Mouse (Mus musculus) gastrocnemius, adult 2 months (tissue): Measurements from ENCODE around the gene Hdac7. TPM values are rescaled to one million over a fixed set of nuclear protein-coding genes. Genes with fewer than 3 reads are reported as not detected.

Experiments used
- DNase-seq: peaks from one replicate; pipeline ENCODE4 v3.0.0; 2022
- H3K27ac ChIP-seq: fragments of 200-600 bp; 2 replicates; pipeline ENCODE4 v1.8.1; 2022; ENCODE audit warnings: mild to moderate bottlenecking
- H3K4me3 ChIP-seq: fragments of 200-600 bp; 2 replicates; pipeline ENCODE4 v1.8.1; 2022; ENCODE audit warnings: mild to moderate bottlenecking, moderate library complexity
- CTCF ChIP-seq: fragments of 200-600 bp; IDR thresholded peaks from 2 replicates; pipeline ENCODE4 v1.8.1; 2022; ENCODE audit warnings: antibody characterized with exemption, mild to moderate bottlenecking, moderate library complexity
- intact Hi-C: fragments of 180-260 bp; cut with DNase I; formaldehyde crosslinking; loops from one replicate; pipeline ENCODE4 v1.15.1; 2025
- total RNA-seq, 2 experiments: library from RNA; stranded (reverse); gene quantifications; 2 replicates each; pipeline ENCODE4 v1.2.3; 2021

Hdac7 gene
- total RNA-seq, 2 experiments from 2014 or later: 10.2 to 11.6 TPM

GRCm38 (mm10) chr15:97852291-97852690 is 8.0 kb upstream of the Hdac7 start:
- H3K4me3 ChIP-seq: no peak overlapping the region
- H3K27ac ChIP-seq: no peak overlapping the region
- intact Hi-C loops: loop anchor here (5.0 kb wide), 1 partner anchor 100 kb away; no protein-coding TSS in a partner anchor
- no peak for TF ChIP-seq CTCF
- no peak for DNase-seq

- H3K27ac ChIP-seq: no peak overlapping the region
- DNase-seq: no peak
- intact Hi-C loops: loop anchor here (2.0 to 5.0 kb wide), 2 partner anchors 101 to 134 kb away; no protein-coding TSS in a partner anchor
- TF ChIP-seq CTCF: no peak
- H3K4me3 ChIP-seq: no peak overlapping the region
These were observed 6.7 kb upstream of the Hdac7 start for GRCm38 (mm10) chr15:97851011-97851410.

- intact Hi-C loops: loop anchor here (1.0 to 5.0 kb wide), 3 partner anchors 66 to 134 kb away; no protein-coding TSS in a partner anchor
- no peak overlapping the region for H3K4me3 ChIP-seq
- peak; percentile 77 for TF ChIP-seq CTCF
- H3K27ac ChIP-seq: peak overlapping the region; percentile 24; the same call in 1 of the 2 replicates
- peak; percentile 54 for DNase-seq
These were observed 6.1 kb upstream of the Hdac7 start for GRCm38 (mm10) chr15:97850441-97850840.

DNA sequence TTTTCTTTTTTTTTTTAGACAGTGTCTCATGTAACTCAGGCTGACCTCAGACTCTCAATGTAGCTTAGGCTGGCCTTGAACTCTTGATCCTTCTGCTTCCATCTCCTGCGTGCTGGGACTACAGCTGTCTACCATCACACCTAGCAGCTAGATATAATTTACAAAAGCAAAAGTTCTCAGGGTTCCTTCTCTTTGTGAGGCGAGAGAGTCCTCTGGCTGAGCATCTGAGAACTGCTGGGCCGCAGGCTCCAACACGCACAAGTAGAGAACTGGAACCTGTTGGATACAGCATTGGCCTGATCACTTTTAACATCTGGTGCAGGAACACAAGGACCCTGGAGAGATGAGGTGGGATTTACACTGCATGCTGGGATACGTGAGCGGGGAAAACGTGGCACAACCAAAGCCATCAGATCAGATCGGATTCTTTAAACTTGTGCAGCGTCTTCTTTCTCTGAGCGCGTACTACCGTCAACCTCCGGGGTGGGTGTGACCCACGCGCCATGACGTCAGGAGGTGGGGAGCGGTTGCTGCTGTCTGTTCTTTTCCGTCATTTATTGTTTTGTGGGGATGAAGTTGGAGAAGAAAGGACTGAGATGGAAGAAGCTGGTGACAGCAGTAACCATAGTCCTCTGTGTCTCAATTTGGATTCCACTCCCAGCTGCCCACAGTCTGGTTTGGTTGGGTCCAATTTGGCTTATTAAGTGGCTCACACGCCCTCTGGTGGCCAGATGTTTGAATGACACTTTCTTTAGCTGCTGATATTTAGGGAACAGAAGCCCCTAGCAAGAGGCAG is 5.0 kb upstream of the Hdac7 start:
- peak; percentile 87 for DNase-seq
- Histone ChIP-seq H3K27ac (peak overlapping the region; percentile 68), H3K4me3 (peak overlapping the region; percentile 60)
- intact Hi-C loops: loop anchor here (1.0 kb wide), 2 partner anchors 24 to 39 kb away; no protein-coding TSS in a partner anchor
- TF ChIP-seq CTCF: peak; percentile 89

DNA sequence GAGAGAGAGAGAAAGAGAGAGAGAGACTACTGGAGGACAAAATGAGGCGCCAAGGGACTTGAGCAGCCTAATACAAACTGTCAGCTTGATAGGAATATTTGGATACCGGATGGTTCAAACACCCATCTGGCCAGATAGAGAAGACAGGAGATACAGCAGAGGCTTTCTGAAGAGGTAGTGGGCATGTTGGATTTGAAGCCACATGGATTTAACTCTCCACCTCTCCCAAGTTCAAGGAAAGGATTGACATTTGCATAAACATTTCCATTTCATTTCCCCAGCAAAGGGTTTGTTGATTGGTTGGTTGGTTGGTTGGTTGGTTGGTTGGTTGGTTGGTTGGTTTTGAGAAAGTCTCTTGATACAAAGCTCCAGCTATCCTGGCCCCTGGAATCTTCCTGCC is 3.6 kb upstream of the Hdac7 start:
- no peak overlapping the region for H3K4me3 ChIP-seq
- no peak overlapping the region for H3K27ac ChIP-seq
- intact Hi-C loops: no loop called here
- no peak for DNase-seq
- TF ChIP-seq CTCF: no peak

GRCm38 (mm10) chr15:97847285-97847684 is 3.0 kb upstream of the Hdac7 start:
- no peak for TF ChIP-seq CTCF
- no peak for DNase-seq
- intact Hi-C loops: no loop called here
- Histone ChIP-seq H3K4me3 (no peak overlapping the region), H3K27ac (no peak overlapping the region)

GRCm38 (mm10) chr15:97846121-97846882 is 2.0 kb upstream of the Hdac7 start:
- Histone ChIP-seq H3K4me3 (no peak overlapping the region), H3K27ac (no peak overlapping the region)
- DNase-seq: no peak
- intact Hi-C loops: no loop called here
- no peak for TF ChIP-seq CTCF

DNA sequence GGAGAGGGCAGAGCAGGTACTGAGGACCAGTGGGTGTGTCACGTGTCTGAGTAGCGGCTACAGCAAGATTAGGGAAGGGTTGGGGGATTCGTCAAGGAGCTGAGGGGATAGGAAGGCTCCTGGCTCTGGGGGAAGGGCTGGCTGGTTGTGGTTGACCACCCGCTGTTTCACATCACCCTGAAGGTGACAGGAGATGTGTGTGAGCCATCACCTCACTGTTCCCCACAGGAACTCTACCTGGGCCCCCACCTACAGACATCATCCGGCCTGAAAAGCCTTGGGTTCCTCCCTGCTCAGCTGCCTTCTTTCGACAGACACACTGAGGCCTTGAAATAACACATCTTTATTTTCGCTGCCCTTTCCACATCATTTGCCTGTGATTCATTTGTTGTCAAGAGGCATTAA is 1.1 kb downstream of the Hdac7 start:
- Histone ChIP-seq H3K4me3 (no peak overlapping the region), H3K27ac (no peak overlapping the region)
- TF ChIP-seq CTCF: no peak
- no peak for DNase-seq
- intact Hi-C loops: no loop called here

DNA sequence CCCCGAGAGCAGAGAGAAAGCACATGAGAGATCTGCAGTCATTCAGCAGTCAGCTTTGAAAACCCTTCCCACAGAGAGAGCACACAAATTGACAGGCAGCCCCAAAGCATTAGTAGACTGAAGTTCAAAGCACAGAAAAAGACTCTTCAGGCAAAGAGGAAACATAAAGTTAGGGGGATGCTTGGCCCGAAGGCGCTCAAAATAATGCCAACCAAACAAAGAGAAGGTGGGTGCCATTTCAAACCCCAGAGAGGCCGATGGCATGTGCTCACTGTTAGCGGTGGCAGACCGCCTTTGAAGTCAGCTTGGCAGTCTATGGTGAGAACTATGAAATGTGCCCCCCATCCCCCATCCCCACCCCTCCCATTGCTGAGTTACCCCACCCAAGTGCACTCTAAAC is 2.2 kb downstream of the Hdac7 start:
- no peak for DNase-seq
- no peak for TF ChIP-seq CTCF
- intact Hi-C loops: no loop called here
- no peak overlapping the region for H3K27ac ChIP-seq
- no peak overlapping the region for H3K4me3 ChIP-seq

DNA sequence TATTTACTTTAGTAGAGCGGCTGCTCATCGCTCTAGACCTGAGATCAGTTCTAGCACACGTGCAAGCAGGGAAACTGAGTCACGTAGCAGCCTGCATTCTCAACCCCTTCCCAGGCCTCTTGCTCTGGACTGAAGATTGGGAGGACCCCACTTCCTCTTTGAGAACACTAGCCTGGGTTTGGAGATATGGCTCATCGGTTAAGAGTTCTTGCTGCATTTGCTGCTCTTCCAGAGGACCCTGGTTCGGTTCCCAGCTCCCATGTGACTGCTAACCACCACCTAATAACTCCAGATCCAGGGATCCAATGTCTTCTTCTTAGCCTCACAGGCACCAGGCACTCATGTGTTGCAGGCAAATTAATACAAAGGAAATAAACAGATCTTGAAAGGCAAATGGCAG is 2.9 kb downstream of the Hdac7 start:
- intact Hi-C loops: no loop called here
- H3K4me3 ChIP-seq: no peak overlapping the region
- TF ChIP-seq CTCF: no peak
- H3K27ac ChIP-seq: peak overlapping the region; percentile 43; the same call in 1 of the 2 replicates
- DNase-seq: no peak

GRCm38 (mm10) chr15:97840781-97841180 is 3.5 kb downstream of the Hdac7 start:
- DNase-seq: no peak
- Histone ChIP-seq H3K4me3 (no peak overlapping the region), H3K27ac (peak overlapping the region; percentile 81)
- peak; percentile 62 for TF ChIP-seq CTCF
- intact Hi-C loops: no loop called here

DNA sequence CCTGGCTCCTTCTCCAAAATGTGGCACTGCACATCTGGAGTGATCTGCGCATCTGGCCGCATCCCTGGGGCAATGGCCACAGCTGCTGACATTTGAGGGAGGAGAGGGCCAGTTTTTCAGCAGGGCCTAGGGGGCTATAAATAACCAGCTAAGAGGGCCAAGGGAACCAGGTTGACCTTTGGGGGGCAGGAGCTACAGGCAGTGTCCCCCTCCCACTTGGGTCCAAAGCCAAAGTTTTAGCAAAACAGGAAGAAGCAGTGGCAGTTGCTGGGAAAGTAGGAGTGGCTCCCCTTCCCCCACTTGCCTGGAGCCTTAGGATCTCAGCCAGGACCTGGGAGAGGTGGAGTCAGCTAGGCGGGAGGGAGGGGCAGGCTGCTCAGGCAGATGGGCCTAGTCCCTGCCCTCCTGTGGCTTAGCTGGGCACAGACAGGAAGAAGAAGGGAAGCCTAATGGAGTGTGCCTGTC is 4.3 kb downstream of the Hdac7 start:
- Histone ChIP-seq H3K27ac (peak overlapping the region; percentile 81), H3K4me3 (peak overlapping the region; percentile 8; the same call in 1 of the 2 replicates)
- TF ChIP-seq CTCF: peak; percentile 40
- intact Hi-C loops: no loop called here
- DNase-seq: peak; percentile 85

- TF ChIP-seq CTCF: no peak
These were observed 4.8 kb downstream of the Hdac7 start for GRCm38 (mm10) chr15:97839473-97839872.

More at GRCm38 (mm10) chr15:97839473-97839872, 4.8 kb downstream of the Hdac7 start:
- Histone ChIP-seq H3K4me3 (no peak overlapping the region), H3K27ac (peak overlapping the region; percentile 81)
- intact Hi-C loops: no loop called here
- no peak for DNase-seq
